Mouse (Mus musculus): ENCODE measurements around the gene Slc22a8. TPM values are rescaled to one million over a fixed set of nuclear protein-coding genes. Genes with fewer than 3 reads are reported as not detected.

Gene Slc22a8
- polyA plus RNA-seq, 1 experiment from 2014 or later, result 0.89 TPM

DNA sequence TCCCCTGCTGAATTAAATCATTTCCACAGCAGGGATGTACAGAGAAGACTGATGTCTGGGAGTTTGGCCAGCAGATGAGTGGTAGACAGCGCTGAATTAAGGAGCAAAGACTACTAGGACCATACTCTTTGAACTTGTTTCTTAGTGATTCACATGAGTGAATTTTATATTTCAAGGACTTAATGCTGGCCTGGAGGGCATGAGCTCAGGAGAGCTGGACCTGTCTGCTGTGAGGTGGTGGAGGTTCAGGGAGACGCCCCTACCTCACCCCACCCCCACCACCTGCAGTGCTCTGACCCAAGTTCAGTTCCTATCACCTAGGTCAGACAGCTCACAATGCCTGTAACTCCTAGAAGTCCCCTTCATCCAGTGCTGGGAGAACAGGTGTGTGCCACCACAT, 55.3 kb downstream of the Slc22a8 start:
- ATAC-seq (ENCODE audit: low FRiP score), result no peak
- H3K36me3 ChIP-seq, result no peaks in the 10 kb centered on the region
- H3K27me3 ChIP-seq, result no peaks in the 10 kb centered on the region
- H3K27ac ChIP-seq, result no peak overlapping the region
- no peak overlapping the region for H3K4me2 ChIP-seq (replicated peaks)
- no peak overlapping the region for H3K4me3 ChIP-seq
- H3K9ac ChIP-seq, result no peak overlapping the region
- H3K4me1 ChIP-seq, result no peaks in the 10 kb centered on the region
- no peaks in the 10 kb centered on the region for H3K9me3 ChIP-seq (replicated peaks)
- WGBS, result 67% methylated on average over 2 of the region's 2 CpGs

DNA sequence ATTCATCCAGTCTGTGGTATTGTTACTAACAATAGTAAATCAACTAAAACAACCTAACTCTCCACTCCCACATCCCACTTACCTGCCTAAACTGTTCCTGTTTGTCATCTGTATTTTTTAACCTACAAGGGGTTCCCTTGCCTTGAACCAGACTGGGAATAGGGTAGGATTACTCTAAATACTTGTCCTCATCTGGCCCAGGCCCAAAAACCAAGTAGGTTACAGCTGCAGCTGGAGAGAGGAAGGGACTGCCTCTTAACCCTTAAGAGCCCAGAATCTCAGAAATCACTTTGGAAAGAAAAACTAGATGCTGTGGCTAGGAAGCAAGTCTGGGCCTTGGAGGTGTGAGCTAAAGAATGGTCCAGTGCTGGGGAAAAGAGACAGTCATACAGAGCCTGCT, 64.8 kb downstream of the Slc22a8 start:
- Histone ChIP-seq H3K36me3 (no peaks in the 10 kb centered on the region), H3K4me3 (no peak overlapping the region), H3K27me3 (no peaks in the 10 kb centered on the region), H3K9me3 (replicated peaks) (no peaks in the 10 kb centered on the region), H3K4me1 (no peaks in the 10 kb centered on the region), H3K9ac (no peak overlapping the region), H3K4me2 (replicated peaks) (no peak overlapping the region), H3K27ac (no peak overlapping the region)
- no peak for ATAC-seq (ENCODE audit: low FRiP score)

DNA sequence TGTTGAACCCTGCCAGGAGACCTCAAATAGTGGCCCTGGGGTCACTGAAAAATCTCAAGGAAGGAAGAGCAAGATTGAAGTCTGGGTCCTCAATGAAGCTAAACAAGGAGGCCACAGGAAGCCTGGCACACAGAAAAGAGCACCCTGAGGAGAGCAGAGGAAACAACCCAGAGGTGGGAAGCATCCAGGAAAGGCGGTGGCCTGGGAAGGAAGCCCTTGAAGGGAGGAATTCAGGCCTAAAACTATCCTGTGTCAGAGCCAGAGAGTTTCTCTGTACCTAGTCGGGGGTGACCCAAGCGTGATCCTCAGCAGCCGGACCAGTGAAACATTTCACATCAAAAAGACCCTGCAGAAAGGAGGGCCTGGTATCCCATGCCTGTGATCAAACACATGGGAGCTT, 65.3 kb downstream of the Slc22a8 start:
- no peak for ATAC-seq (ENCODE audit: low FRiP score)
- no peak overlapping the region for H3K9ac ChIP-seq
- H3K4me3 ChIP-seq, result no peak overlapping the region
- H3K27me3 ChIP-seq, result 0 out of 2 replicates have a peak, but pooled peaks cover 5% of the 10 kb centered on the region
- no peaks in the 10 kb centered on the region for H3K36me3 ChIP-seq
- H3K4me2 ChIP-seq (replicated peaks), result no peak overlapping the region
- H3K4me1 ChIP-seq, result no peaks in the 10 kb centered on the region
- H3K9me3 ChIP-seq (replicated peaks), result no peaks in the 10 kb centered on the region
- 66% methylated on average over 4 of the region's 4 CpGs for WGBS
- no peak overlapping the region for H3K27ac ChIP-seq

Other genes with a start within 250 kb of the Slc22a8 start
- not detected in 2 replicates for gene Slc22a30, start 186.1 kb upstream of the Slc22a8 start, polyA plus RNA-seq (2016; fragmentation: Nextera tagmentation; extraction: Ambion mirVana)
- gene Slc22a6, start 26.8 kb downstream of the Slc22a8 start, polyA plus RNA-seq (2016; fragmentation: Nextera tagmentation; extraction: Ambion mirVana), result 3.3 and 3.7 TPM in 2 replicates
- gene Chrm1, start 72.5 kb downstream of the Slc22a8 start, polyA plus RNA-seq (2016; fragmentation: Nextera tagmentation; extraction: Ambion mirVana), result 0.61 and 0.94 TPM in 2 replicates
- 126 and 127 TPM in 2 replicates for gene Slc3a2, start 132.1 kb downstream of the Slc22a8 start, polyA plus RNA-seq (2016; fragmentation: Nextera tagmentation; extraction: Ambion mirVana)
- gene Wdr74, start 144.6 kb downstream of the Slc22a8 start, polyA plus RNA-seq (2016; fragmentation: Nextera tagmentation; extraction: Ambion mirVana), result 72.6 and 73.3 TPM in 2 replicates
- gene 1700092M07Rik, start 149.5 kb downstream of the Slc22a8 start, polyA plus RNA-seq (2016; fragmentation: Nextera tagmentation; extraction: Ambion mirVana), result 2.4 and 4.5 TPM in 2 replicates
- gene Stx5a, start 150.2 kb downstream of the Slc22a8 start, polyA plus RNA-seq (2016; fragmentation: Nextera tagmentation; extraction: Ambion mirVana), result 128 and 132 TPM in 2 replicates
- gene Nxf1, start 165.8 kb downstream of the Slc22a8 start, polyA plus RNA-seq (2016; fragmentation: Nextera tagmentation; extraction: Ambion mirVana), result 190 and 196 TPM in 2 replicates
- gene Tmem223, start 179.7 kb downstream of the Slc22a8 start, polyA plus RNA-seq (2016; fragmentation: Nextera tagmentation; extraction: Ambion mirVana), result 189 and 213 TPM in 2 replicates
- gene Tmem179b, start 183.2 kb downstream of the Slc22a8 start, polyA plus RNA-seq (2016; fragmentation: Nextera tagmentation; extraction: Ambion mirVana), result 36.9 and 39.7 TPM in 2 replicates
- gene Taf6l, start 195.2 kb downstream of the Slc22a8 start, polyA plus RNA-seq (2016; fragmentation: Nextera tagmentation; extraction: Ambion mirVana), result 31.8 and 32.4 TPM in 2 replicates
- 146 and 149 TPM in 2 replicates for gene Polr2g, start 207.3 kb downstream of the Slc22a8 start, polyA plus RNA-seq (2016; fragmentation: Nextera tagmentation; extraction: Ambion mirVana)
- 6.5 and 7.4 TPM in 2 replicates for gene Zbtb3, start 211.3 kb downstream of the Slc22a8 start, polyA plus RNA-seq (2016; fragmentation: Nextera tagmentation; extraction: Ambion mirVana)
- 55.6 and 61.4 TPM in 2 replicates for gene Ttc9c, start 228.1 kb downstream of the Slc22a8 start, polyA plus RNA-seq (2016; fragmentation: Nextera tagmentation; extraction: Ambion mirVana)
- 6.2 and 6.8 TPM in 2 replicates for gene Hnrnpul2, start 228.8 kb downstream of the Slc22a8 start, polyA plus RNA-seq (2016; fragmentation: Nextera tagmentation; extraction: Ambion mirVana)
- gene AC129217.1, start 238.5 kb downstream of the Slc22a8 start, polyA plus RNA-seq (2016; fragmentation: Nextera tagmentation; extraction: Ambion mirVana), result not detected in 2 replicates
- 65.8 and 66.1 TPM in 2 replicates for gene Bscl2, start 246.2 kb downstream of the Slc22a8 start, polyA plus RNA-seq (2016; fragmentation: Nextera tagmentation; extraction: Ambion mirVana)
- 171 and 176 TPM in 2 replicates for gene Gng3, start 247.9 kb downstream of the Slc22a8 start, polyA plus RNA-seq (2016; fragmentation: Nextera tagmentation; extraction: Ambion mirVana)

Data from hindbrain, embryonic 12.5 days (tissue).